Mouse (Mus musculus): ENCODE results near the gene Ralgps2.

Ralgps2 gene

DNA sequence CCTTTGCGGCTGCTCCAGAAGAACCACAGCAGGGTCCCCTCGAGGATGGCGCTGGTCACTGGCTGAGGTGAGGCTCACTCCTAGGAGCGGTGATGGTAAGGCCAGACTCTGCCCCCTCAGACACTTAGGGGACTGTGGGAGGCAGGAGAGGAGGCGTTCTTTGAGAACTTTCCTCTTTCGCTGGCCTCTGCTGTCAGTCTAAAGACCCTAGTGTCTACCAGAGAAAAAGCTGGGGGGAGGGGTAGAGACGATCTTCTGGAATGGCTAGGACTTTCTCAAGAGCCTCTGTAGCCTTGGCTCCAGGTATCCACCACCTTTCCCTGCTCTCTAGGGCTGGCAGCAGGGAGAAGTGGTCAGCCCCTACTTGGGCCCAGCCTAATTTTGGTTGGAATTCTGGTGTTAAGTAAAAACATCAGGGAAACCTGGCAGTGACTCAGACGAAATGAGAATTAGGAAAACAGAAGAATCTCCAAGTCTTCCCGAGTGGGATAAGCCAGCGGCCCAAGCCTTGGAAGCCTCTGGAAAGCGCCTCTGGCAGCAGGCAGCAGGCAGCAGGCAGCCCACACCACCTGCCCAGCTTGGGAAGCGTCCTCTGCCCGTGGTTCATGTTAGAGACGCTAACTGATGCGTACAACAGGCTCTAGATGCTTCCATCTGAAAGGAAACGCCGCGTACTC lies 169.7 kb downstream of the Ralgps2 start:
- DNase-seq (ENCODE audit: low spot score), result no peak

DNA sequence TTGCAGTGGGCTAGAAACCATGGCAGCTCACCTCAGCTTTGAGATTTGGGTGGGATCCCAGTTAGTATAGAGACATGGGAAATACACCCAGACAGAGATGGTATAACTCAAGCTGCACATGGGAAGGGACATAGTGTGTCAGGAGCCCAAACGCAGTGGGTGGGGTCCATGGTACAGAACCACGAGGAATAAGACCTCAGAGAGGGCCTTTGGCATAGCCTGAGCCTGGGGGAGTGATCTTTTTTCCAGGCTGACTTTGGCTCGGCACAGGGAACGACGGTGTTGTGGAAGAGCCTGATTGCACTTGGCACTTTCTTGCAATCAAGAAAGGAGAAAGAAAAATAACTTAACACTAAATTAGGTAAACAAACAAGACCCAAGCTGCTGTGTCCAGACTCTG lies 170.3 kb downstream of the Ralgps2 start:
- no peak for DNase-seq (ENCODE audit: low spot score)

DNA sequence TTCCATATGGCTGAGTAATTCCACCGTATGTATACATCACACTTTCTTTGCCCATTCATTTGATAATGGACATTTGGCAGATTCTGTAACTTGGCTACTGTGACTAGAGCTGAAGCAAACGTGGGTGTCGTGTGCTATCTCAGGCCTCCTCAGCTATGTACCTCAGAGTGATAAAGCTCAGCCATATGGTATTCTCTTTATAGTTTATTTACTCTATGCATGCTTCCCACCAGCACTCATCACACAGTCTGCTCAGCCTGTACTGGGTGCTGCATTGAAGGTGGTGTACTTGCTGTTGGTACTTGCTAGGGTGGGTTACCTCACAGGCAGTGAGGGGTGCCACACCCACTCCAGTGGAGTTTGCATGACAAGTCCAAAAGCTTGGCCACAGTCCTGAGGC lies 174.1 kb downstream of the Ralgps2 start:
- DNase-seq (ENCODE audit: low spot score), result peak; percentile 36

GRCm38 (mm10) chr1:156764584-156764983 lies 174.8 kb downstream of the Ralgps2 start:
- no peak for DNase-seq (ENCODE audit: low spot score)

GRCm38 (mm10) chr1:156763280-156763679 lies 176.1 kb downstream of the Ralgps2 start:
- no peak for DNase-seq (ENCODE audit: low spot score)

DNA sequence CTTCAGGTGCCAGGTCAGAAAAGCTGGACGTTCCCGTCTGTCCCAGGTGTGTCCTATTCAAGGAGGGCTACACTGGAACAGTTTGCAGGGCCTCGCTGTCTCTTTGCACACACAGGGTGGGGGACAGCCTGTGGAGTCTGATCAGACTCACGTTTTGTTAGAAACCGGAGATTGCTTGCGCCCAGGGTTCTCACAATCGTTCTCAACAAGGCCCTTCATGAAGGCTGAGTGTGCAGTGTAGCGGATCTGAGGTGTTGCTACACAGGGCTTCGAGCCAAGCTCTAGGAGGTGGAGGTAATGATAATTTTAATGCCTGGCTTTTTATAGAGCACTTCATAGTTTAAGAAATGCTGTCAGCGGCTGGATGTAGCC lies 178.0 kb downstream of the Ralgps2 start:
- DNase-seq (ENCODE audit: low spot score), result no peak

- DNase-seq (ENCODE audit: low spot score), result no peak
Measured at GRCm38 (mm10) chr1:156760549-156761429, 178.6 kb downstream of the Ralgps2 start.

DNA sequence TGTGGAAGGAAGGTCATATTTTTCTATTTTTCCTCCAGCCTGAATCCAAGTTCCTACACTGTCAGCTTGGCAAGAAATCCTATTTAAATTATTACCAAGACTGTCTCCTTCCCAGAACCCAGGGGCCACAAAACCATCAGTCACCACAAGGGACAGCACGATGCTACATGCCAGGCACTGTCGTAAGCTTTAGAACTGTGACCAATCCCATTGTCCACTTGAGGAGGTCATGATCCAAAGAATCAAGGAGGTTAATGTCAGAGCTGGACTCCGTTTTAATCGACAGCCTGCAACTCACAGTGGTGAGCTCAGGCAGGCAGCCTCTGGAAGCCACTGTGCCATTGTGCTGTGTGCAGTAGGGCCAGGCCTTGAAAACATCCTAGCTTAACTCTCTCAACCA lies 181.1 kb downstream of the Ralgps2 start:
- DNase-seq (ENCODE audit: low spot score), result no peak

- no peak for DNase-seq (ENCODE audit: low spot score)
Measured at GRCm38 (mm10) chr1:156754608-156755413, 184.6 kb downstream of the Ralgps2 start.
